Mouse (Mus musculus): Measurements from ENCODE around the gene Pakap.

Gene Pakap

DNA sequence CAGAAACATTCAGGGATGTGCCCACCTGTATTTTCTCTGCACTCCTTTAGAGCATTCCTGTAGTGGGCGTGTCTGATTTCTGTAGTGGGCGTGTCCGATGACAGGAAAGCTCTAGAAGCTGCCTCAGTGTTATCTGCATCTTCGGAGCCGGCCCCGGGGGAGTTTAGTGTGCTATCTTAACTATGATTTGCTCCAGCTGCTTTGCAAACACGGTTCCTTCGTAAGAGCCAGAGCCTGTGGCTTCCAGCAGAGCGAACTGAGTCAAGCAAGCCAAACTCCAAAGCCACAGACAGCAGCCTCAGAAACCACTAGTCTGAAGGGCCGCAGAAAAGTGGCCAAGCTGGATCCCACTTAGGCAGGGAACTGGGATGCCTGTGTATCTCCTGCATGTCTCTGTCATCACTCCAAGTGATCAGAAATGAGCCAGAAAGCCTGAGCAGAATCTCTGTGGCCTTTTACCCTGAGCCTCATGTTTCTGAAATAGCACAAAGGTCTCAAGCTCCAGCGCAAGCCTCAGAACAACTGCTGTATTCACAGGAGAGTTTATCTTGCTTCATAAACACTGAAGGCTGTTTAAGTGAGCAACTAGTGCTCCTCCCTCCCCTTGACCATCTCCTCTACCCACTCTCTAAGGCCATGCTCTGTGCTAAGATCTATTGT lies 205.0 kb downstream of the Pakap start:
- DNase-seq: no peak

DNA sequence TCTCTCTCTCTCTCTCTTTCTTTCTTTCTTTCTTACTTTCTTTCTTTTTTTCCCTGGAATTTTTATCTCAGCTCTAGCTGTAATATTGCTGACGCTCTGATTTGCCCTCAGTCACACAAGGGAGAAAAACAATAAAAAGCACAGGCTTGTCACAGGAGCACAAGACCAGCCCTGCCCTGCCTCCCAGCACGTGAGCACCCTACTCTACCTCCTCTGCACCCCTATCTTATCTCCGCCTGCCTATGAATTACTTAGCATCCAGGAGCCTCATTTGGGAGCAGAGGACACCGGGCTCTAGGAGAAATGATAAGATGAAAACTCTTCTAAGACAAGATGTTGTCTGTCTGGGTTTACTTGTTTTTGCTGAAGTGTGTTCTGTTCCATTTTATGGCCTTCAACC lies 206.5 kb downstream of the Pakap start:
- no peak for DNase-seq

DNA sequence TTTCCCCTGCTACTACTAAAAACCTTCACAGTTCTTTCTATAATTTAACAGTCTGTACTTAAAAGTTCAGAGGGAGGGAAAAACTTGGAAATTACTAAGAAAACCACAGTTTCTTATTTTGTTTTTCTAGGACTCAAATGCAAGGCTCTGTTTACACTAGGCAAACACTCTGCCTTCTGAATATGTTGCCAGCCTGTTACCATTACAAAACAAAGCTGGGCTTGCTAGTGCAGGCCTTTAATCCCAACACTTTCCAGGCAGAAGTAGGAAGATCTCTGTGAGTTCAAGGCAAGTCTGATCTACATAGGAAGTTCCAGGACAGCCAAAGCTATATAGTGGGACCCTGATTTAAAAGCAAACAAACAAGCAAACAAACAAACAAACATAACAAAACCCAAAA lies 207.6 kb downstream of the Pakap start:
- no peak for DNase-seq

DNA sequence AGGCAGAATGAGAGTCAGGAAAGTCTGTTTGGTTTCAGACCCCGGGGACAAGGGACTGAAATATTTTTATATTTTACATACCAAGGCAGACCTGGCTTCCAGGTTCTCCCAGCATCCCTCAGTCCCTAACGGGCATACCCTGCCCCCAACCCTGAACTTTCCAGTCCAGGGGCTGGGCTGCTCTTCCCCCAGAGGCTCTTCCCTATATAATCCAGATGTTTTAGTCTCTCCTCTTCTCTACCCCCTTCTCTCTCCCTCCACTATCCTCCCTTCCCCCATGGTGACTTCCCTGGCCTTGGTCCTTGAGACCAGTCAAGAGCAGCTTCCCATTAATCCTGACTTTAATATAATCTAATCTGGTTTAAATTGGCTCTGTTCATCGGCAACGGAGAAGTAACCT lies 212.4 kb downstream of the Pakap start:
- no peak for DNase-seq

DNA sequence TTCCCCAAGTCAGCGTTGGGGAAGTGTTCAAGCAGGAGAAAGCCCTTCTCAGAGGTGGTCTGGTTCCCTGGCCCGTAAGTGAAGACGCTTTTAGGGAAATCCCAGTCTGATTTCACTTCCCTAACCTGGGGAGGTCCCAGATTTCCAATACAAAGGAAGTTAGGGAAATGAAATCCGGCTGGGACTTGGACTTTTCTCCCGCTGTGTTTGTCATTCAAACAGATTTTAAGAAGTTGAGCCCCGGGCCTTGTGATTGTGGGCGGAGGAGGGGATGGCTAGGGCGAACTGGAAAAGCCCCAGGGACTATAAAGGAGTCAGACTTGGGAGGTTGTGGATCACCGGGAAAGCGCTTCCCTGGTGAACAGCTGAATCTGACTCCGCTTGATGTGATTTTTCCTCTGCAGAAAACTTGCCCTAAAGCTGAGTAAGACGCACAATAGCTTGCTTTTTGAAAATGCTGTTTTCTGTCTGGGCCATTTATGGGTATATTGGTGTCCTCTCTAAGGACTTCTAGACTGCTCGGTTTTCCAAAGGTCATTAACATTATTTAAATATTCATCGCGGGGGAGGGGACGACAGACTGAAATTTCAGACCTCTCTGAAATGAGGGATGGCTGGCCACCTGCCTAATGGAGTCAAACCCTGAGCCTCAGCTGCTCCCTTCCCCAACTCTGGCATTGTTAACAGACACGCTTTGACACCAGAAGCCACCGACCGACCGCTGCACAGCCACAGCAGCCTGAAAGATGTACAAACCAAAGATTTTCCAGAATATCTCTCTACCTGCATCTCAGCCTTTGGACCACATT lies 213.1 kb downstream of the Pakap start:
- DNase-seq: no peak

DNA sequence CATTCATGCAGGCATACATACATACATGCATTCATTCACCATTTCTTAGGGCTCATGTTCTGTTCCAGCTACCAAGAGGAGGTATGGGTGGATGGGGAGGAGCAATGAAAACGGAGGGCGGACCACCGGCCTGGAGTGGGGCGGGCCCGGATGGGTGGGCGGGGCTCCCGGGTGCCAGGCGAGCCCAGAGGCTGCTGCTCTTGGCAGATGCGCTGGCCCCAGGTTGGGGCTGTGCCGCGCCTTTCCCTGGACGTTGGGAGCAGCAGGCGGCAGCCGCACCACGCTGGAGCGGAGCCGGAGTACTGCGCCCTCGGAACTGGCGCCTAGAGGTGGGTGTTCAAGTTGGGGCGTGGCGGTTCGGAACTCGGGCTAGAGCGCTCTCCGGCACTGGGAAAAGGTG lies 214.0 kb downstream of the Pakap start:
- no peak for DNase-seq

DNA sequence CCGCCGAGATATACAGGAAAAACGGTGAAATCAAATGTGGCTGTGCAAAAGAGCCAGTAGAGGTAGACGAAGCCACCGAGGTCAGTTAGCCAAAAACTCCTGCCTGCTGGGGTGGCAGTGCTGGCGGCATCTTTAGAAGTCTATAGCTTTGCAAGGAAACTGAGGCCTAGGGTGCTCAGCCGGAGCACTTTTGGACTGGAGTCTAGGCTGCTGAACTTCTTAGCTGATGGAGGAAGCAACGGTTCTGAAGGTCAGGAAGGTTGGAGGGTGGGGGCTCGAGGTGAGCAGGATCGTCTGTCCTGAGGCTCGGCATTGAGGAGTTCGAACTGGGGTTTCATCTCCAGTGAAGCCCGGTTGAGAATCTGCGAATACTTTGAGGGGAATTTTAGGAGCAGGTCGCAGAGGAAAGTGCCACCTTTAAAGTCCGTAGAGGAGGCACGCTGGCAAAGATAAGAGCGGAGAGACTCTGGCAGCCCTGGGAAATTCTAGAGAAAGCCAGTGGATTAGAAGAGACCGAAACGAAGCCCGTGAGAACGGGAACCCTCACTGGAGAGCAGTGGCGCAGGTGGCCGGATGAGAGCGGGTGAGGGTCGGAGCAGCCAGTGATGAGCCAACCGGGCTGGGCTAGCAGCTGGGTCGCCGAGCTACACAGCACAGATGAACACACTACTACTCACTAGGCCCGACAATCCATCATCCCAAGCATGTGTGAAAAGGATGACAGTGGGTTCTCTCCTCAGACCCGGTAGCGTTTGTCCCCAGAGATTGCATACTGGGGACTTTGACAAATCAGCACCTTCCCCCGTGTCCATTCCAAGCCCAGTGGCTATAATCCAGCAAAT lies 214.8 kb downstream of the Pakap start:
- DNase-seq: no peak

DNA sequence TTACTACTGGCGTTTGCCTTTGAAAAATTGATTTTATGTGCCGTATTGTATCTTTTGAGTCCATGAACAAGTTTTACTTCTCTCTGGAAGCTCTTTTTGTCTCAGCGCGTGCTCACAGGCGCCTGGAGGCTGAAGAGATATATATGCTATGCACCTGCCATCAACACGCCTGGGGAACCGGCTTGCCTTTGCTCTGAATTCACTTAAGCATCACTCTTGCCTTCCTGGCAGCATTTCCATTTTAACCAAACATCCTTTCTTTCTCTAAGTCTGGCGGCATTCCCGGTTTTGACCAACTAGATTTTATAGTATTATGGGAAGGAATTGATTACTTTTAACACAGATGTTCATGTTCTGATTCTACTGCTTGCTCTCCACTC lies 215.4 kb downstream of the Pakap start:
- DNase-seq: no peak

DNA sequence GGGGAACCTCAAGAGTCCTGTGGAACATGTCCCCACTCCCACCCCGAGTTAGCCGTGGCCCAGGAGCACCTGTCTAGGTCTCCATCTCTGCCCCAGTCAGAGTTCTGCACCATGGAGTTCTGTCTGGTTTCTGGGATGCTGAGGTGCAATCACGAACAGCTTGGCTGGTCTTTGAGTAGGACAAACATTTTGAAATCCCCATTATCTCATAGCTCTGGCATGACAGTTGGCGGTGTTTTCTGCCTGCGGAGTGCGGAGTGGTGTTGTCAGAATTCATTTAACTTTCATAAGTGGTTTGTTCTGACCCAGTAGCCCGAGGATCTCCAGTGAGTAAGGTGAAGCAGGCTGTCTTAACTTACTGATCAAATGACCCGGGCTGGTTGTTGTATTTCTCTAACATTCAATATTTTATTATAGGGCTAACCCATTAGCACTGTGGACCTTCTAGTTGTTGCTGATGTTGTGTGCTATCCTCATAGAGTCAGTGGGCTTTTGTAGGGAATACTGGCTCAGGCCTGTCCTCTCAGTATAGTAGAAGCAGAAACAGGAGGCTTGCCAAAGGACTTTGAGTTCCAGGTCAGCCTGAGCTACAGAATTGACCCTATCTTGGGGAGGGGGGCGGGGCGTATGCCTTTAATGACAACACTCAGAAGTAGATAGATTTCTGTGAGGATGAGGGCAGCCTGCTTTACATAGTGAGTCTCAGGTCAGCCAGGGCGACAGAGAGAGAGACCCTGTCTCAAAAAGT lies 216.0 kb downstream of the Pakap start:
- no peak for DNase-seq

DNA sequence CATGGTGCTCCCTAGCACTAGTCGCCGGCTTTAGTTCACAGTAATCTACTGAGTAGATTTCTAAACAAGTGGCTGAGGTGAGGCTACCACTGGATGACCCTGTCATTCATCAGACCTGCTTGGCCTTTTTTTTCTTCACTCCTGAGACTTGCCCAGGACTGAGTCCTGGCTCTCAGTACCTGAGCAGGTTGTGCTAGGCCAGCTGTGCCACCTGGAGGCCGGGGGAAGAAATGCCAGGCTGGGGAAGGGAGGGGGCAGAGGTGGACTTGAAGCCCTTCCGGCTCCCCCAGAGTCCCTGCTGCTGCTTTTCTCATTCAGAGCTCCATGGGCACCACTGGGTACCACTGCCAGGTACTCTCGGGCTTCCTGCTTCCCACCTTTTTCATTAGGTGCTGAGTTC lies 220.7 kb downstream of the Pakap start:
- DNase-seq: no peak

DNA sequence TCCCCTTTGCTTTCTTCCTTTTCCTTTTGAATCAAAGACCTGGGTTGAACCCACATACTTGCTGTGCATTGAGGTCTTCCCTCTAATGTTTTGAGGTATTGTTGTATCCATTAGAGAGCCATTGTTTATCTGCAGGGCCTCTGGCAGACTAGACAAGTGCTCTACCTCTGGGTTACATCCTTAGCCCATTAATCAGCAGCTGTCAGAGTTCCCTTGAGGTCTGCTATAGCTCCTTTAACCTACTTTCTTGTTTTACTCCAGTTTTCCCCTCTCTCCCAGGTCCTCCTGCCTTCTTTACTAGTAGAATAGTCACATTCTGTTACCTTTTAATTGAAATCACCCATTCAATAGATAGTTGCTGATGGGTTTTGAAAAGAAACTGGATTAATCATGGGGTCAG lies 221.1 kb downstream of the Pakap start:
- no peak for DNase-seq

DNA sequence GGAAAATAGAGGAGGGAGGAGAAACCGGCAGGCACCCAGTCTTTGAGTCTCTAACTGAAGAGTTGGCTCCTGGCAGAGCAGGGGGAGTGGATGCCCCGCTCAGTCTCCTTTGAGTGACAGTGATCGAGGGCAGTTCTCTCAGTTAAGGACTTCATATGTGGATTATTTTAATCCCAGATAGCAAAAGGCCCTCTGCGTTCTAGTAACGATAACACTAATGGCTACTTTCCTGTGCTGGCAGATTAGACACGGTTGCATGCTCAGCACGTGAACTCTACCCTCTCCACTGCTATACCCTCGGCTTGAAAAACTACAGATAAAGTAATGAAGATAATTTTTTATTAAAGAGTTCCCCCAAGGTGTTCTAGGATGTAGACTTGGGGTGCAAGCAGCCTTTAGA lies 226.0 kb downstream of the Pakap start:
- no peak for DNase-seq

DNA sequence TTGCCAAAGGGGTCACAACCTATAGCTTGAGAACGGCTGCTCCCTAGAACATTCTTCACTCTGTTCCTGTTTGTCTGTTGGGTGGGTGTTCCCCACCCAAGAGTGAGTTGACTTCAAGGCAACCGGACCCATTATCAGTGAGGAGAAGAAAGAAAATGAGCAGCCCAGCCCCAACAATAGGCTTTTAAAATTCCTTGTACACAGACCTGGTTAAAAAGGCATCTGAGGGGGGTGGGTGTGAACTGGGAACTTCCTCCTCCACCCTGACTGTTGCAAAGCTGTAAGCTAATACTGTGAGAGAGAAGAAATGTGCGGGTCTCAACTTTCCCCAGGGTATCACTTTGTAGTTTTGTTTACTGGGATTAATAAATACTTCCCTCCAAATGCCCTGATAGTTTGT lies 226.6 kb downstream of the Pakap start:
- DNase-seq: no peak

DNA sequence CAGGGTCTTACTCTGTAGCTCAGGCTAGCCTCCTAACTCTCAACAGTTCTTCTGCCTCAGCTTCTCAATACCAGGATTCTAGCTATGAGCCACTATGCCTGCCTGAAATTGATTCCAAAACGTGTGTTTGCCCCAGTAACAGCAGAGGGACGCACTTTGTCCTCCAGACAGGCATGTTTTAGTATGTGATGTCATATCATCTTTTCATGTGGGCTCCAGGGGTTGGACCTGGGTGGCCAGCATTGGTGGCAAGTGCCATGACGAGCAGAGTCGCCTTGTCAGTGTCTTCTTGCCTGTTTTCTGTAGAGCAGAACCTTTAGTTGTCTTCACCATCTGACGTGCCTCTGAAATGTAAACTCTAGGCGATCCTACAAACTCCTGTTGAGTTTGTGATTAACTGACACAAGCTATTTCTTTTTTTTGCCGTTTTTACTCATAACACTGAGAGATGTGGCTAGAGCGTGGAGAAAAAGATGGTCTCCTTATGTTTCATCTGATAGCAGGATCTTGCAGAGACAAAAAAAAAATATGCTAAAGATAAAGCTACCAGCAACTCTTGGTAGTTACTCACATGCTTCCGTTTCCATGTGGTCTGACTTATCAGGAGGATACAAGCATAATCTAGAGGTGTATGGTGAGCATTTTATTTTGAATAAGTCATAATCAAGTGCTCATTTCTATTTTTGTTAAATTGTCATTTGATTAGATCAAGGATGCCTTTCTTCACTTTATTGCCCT lies 229.7 kb downstream of the Pakap start:
- DNase-seq: no peak

DNA sequence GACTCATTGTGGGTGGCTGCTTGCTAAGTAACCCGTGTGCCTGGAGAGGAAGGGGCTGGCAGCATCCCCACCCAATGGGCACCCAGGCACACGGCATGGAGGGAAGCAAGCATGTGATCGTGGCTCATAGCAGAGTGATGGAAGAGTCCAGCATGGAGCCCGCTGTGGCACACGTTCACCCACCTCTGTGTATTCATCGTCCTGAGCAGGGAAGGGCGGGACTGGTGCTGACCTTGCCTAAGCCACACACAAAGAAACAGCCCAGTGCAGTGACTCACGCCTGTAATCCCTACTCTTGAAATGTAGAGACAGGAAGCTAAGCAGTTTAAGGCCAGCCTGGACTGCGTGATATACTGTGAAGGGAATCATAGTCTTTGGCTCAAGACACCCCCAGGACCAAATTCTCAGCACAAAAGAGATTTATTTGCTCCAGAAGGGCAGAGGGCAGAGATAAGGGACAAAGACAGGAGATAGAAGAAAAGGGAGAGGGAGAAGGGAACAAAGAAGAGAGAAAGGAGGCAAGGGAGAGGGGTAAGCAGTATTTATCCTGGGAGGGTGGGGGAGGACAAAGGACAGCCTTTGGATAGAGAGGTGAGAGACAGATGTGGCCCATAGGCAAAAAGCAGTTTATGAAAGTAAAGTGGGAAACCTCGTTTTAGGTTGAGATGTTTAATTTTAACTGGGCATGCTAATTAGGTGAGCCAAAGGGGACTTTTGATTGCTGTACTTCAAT lies 230.5 kb downstream of the Pakap start:
- DNase-seq: no peak

DNA sequence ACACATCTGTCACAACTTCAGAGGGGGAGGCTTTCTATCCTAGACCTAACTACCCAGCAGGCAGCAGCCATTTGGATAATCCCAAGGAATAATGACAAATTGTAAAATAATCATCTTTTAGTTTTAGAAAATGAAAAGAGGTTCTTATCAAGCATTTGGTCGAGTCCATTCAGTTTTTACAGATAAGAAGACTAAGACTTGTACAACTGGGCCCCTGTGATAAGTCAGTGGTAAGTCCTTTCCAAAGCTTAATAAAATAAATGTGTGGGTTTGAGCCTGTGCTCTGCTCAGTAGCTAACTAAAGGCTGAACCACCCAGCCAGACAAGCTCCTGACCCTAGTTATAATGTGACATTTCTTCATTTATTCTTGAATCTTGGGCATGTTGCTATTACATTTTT lies 231.3 kb downstream of the Pakap start:
- DNase-seq: no peak

DNA sequence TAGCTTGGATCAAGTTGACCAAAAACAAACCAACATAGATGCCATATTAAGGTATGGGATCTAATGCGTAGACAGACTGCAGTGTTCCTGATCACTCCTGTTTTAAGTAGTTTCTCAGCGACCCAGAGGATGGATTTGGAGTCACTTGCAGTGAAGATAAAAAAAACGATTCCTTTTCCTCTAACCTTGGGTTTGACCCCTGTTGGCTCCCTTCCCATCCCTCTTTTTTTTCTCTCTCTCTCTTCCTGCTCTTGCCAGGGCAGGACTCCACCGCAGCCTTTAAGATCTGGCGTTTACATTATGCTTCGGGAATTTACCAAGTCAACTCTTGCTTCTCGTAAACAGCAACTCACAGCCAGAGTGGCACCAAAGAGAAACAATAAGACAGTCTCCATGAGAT lies 233.3 kb downstream of the Pakap start:
- DNase-seq: no peak

DNA sequence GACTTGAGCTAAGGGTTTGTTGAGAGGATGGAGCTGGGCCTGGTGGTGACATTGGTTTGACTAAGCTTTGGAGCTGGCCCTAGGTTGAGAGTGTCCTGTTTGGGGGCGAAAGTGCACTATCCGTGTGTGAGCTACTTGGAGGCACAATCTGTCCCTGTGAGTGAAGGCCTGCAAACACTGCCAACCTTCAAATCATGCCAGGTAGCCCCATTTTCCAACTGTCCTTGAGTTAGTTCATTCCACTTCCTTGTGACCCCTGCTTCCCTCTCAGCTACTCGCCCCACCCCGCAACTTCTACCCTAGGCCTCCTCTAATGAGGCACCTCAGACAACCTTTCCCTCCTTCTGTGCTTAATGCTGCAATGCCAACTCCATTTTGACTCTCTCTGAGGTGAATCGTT lies 234.0 kb downstream of the Pakap start:
- DNase-seq: no peak

DNA sequence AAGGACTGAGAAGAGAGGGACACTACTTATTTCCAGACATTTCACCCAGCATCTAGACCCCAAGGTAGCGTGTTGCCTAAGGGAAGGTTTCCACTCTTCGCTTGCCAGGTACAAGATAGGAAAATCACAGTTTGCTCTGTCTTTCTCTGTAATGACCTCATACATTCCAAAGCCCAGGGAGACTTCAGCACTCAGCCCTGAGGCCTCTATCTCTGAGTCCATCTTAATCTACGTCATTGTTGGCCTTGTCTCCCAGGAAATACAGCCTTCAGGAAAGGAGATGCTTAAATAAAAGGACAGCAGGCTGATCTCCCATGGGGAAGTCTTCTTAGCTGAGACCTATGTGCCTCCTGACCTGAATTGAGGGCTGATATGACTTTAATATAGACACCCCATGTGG lies 234.4 kb downstream of the Pakap start:
- DNase-seq: no peak

DNA sequence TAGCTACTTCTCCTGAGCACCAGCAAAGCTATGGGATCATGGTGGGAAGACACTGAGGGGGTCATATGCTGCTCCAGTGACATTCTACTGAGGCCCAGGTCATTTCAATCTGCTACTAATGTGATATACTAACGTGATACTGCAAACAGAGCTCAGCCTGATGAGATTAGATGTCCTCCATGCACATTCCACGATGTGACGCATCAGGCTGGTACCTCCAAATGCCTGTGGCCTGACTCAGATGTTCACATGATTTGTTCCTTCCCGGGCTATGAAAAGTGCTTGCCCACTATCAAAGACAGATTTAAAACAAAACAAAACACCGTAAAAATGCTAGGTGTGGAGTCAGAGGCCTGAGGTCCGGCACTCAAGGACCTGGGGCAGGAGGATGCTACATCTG lies 236.9 kb downstream of the Pakap start:
- DNase-seq: no peak

DNA sequence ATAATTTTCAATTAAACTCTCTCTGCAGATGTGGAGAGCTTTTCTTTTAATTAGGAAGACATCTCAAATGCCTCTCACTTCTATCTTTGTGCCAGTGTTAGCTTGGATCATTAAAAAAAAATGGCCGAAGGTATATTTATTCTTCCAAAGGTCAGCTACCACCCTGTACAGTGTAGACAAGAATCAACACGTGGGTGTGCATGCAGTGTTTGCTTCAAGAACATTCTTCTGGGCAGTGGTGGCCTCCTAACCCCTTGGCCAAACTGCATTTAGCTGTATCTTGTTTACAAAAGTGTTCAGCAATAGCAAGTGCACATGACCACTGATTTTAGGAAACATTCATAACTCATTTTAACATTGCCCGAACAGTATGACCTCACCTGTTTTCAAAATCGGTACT lies 241.5 kb downstream of the Pakap start:
- no peak for DNase-seq

DNA sequence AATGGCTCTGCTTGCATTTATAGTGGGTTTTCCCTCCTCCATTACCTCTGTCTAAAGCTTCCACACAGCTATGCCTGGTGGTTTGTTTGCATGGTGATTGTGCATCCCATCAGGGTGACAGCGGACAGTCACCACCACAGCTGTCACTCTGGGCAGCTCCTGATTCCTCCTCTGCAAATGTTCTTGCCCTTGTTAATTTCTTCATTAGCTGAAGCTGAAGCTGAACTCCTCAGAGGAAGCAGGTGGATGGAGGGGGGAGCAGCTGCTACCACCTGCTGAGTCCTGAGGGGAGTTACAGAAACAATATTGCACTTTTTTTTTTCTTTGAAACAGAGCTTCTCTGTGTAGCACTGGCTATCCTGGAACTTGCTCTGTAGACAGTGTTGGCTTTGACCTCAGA lies 244.1 kb downstream of the Pakap start:
- DNase-seq: no peak
